Mouse (Mus musculus): ENCODE measurements around the gene Vav2.

The Vav2 gene

GRCm38 (mm10) chr2:27441767-27442707 lies 15.2 kb upstream of the Vav2 start, which contains the start of gene Brd3os:
TSS of gene Brd3os (plus strand) at chr2:27442324.
- DNase-seq (ENCODE audit: low spot score) = peak; percentile 61

- peak; percentile 25 for DNase-seq (ENCODE audit: low spot score)
These were observed 11.4 kb upstream of the Vav2 start for GRCm38 (mm10) chr2:27438281-27438680.

GRCm38 (mm10) chr2:27437876-27438275 lies 11.0 kb upstream of the Vav2 start:
- no peak for DNase-seq (ENCODE audit: low spot score)

GRCm38 (mm10) chr2:27432599-27432998 lies 5.8 kb upstream of the Vav2 start:
- DNase-seq (ENCODE audit: low spot score) = no peak

- no peak for DNase-seq (ENCODE audit: low spot score)
These were observed 3.8 kb upstream of the Vav2 start for GRCm38 (mm10) chr2:27430621-27431020.

- peak; percentile 67 for DNase-seq (ENCODE audit: low spot score)
These were observed 1.2 kb upstream of the Vav2 start for GRCm38 (mm10) chr2:27428071-27428470.

GRCm38 (mm10) chr2:27426406-27426854 lies 403 bp downstream of the Vav2 start:
- DNase-seq (ENCODE audit: low spot score) = no peak

- no peak for DNase-seq (ENCODE audit: low spot score)
These were observed 955 bp downstream of the Vav2 start for GRCm38 (mm10) chr2:27425751-27426405.

GRCm38 (mm10) chr2:27425161-27425611 lies 1.6 kb downstream of the Vav2 start:
- DNase-seq (ENCODE audit: low spot score) = no peak

- no peak for DNase-seq (ENCODE audit: low spot score)
These were observed 3.2 kb downstream of the Vav2 start for GRCm38 (mm10) chr2:27423596-27423995.

GRCm38 (mm10) chr2:27421293-27422068 lies 5.4 kb downstream of the Vav2 start:
- DNase-seq (ENCODE audit: low spot score) = no peak

- no peak for DNase-seq (ENCODE audit: low spot score)
These were observed 8.2 kb downstream of the Vav2 start for GRCm38 (mm10) chr2:27418577-27419070.

- no peak for DNase-seq (ENCODE audit: low spot score)
These were observed 9.1 kb downstream of the Vav2 start for GRCm38 (mm10) chr2:27417648-27418153.

GRCm38 (mm10) chr2:27416425-27416824 lies 10.4 kb downstream of the Vav2 start:
- no peak for DNase-seq (ENCODE audit: low spot score)

- no peak for DNase-seq (ENCODE audit: low spot score)
These were observed 11.6 kb downstream of the Vav2 start for GRCm38 (mm10) chr2:27415060-27415783.

- no peak for DNase-seq (ENCODE audit: low spot score)
These were observed 12.7 kb downstream of the Vav2 start for GRCm38 (mm10) chr2:27413936-27414657.

GRCm38 (mm10) chr2:27413582-27413935 lies 13.3 kb downstream of the Vav2 start:
- no peak for DNase-seq (ENCODE audit: low spot score)

GRCm38 (mm10) chr2:27412245-27412800 lies 14.5 kb downstream of the Vav2 start:
- no peak for DNase-seq (ENCODE audit: low spot score)

- no peak for DNase-seq (ENCODE audit: low spot score)
These were observed 15.1 kb downstream of the Vav2 start for GRCm38 (mm10) chr2:27411688-27412174.
